Mouse (Mus musculus) monocyte, adult 5-6 weeks (primary cell): Measurements from ENCODE around the gene Wnt3a. TPM values are rescaled to one million over a fixed set of nuclear protein-coding genes. Genes with fewer than 3 reads are reported as not detected.
A peak's percentile ranks its signal among the peaks of the same experiment; 100 is the strongest.

Source experiments
- ATAC-seq: fragments of 153-309, 156-312 bp; replicated peaks from 2 replicates; pipeline ENCODE4 v1.8.0; 2017; ENCODE audit warnings: mild to moderate bottlenecking; ENCODE audit not compliant: low TSS enrichment, insufficient number of reproducible peaks, severe bottlenecking, poor library complexity, low FRiP score
- total RNA-seq: library from RNA; stranded (forward); fragments of 200-1000, 200-491, 200-594 nt; gene quantifications from 3 replicates; pipeline ENCODE4 v1.2.3, GENCODE M21; 2017

Wnt3a gene
- total RNA-seq, result not detected in 3 replicates

DNA sequence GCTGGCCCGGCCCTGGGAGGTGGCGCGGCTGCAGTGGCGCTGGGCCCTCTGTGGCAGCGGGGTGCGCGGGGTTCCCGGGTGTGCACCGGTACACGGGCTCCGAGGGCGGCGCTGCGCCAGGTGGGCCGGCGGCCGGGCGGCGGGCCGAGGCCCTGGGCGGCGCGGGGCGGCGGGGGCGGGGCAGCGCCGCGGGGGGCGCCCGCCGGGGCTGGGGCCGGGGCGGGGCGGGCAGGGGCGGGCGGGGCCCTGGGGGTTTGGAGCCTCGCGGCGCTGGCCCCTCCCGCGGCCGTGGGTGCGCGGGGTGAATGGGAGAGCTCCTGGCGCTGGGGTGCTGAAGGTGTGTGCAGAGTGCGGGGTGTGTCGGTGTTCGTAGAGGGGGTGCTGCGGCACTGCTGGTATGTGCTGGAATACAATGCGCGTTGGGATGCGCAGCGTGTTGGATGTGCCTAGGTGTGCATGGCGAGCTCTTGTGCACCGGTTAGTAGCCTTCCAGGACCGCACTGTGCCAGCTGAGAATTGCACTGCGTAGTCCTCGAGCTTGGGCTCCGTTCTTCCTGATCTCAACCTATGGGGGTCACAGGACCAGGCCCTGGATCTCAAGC lies at the start of gene Wnt3a:
Gene Wnt3a, minus strand, starts transcription at position 51 of the 602 bp plus-strand sequence.
- ATAC-seq, result no peak

- ATAC-seq, result no peak
These were observed 48.2 kb upstream of the Wnt3a start for GRCm38 (mm10) chr11:59338736-59339120.

DNA sequence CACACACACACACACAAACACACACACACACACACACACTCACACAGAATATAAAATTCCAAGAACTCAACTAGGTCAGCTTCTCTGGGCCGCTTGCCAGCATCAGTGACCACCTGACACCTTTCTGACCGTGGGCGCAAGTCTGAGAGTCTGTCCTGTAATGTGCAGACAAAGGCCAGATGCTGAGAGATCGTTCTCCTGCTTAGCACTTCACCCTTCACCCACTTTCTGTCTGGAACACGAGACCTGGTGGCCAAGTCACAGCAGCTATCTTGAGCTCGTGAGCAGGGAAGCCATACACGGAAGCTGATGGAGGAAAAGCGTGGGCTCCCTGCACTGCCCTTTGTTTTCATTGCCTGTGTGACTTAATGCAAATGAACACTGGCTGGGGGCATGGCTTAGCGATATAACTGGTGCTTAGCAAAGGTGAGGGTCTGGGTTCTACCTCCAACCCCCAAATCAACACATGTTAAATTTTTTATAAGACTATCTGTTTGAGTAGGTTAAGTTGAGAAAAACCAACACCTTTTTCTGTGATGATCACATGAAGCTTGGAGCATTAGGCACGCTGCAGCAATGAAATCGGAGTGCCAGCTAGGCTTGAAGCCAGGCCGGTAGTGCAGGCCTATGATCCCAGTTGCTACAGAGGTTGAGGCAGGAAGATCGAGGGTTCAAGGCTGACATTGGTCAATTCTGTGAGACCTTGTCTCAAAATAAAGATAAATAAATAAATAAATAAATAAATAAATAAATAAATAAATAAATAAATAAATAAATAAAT lies 47.6 kb upstream of the Wnt3a start:
- ATAC-seq, result no peak

DNA sequence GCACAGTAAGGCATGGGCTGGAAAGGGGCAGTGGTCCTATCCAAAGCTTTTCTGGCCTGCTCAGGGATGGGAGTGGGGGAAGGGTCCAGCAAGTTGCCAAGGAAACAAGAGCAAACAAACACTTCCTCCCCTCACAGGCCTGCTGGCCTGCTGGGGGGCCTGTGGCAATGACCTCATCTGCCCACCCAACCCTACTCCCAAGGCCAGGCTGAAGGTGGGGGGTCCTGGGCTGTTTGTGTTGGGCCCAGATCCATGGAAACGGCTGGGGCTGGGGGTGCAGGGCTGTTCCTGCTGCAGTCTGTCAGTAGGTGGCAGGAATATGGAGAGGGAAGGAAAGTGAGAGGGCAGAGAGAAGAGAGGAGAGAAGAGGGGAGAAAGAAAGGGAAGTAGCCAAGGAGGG lies 45.8 kb upstream of the Wnt3a start:
- no peak for ATAC-seq

GRCm38 (mm10) chr11:59335942-59336341 lies 45.4 kb upstream of the Wnt3a start:
- no peak for ATAC-seq

DNA sequence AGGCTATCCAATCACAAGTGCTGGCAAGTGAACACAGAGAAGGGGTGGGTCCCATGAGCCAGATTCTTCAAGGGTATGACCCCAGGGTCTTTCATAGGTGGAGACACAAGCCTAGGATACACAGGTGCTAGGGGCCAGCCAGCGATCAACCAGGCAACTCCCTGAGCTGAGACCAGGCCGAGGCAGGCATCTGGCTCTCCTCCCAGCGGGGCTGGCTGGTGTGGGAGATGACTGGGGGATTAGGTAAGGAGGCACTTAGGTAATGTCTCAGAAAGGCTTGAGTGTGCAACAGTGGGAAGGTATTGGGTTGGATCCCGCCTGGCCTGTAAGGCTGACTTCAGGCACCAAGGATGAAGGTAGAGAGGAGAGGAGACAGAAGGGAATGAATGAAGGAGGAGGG lies 44.6 kb upstream of the Wnt3a start:
- ATAC-seq, result no peak

- no peak for ATAC-seq
These were observed 42.4 kb upstream of the Wnt3a start for GRCm38 (mm10) chr11:59332938-59333337.

DNA sequence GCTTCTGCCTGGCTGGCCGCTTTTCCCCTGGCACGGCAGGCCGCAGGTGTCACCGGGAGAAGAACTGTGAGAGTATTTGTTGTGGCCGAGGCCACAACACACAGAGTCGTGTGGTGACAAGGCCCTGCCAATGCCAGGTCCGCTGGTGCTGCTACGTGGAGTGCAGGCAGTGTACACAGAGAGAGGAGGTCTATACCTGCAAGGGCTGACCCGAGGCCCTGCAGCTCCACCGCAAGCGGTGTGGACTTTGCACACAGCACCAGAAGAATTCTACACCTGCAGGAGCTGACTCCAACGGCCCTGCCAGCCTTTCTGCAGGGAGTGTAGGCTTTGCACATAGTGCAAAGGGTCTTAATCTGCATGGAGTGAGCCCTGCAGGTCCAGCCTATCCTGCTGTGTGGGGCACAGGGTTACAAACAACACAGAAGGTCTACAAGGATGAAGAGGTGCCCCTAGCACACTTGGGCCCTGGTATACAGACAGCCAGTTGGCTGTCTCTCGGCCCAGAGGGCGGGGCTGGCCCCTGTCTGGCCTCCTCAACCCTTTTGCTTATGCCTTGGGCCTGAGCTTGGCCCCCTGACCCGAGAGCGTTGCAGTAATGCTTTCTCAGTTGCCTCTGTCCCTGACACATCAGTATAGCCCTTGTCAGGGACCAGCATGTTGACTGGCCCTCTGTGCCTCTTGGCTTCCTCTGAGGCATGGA lies 40.8 kb upstream of the Wnt3a start:
- ATAC-seq, result no peak

GRCm38 (mm10) chr11:59330560-59330959 lies 40.0 kb upstream of the Wnt3a start:
- peak; percentile 49; the same call in 1 of the 2 replicates for ATAC-seq

GRCm38 (mm10) chr11:59329616-59330015 lies 39.1 kb upstream of the Wnt3a start:
- no peak for ATAC-seq

GRCm38 (mm10) chr11:59327625-59328024 lies 37.1 kb upstream of the Wnt3a start:
- no peak for ATAC-seq

DNA sequence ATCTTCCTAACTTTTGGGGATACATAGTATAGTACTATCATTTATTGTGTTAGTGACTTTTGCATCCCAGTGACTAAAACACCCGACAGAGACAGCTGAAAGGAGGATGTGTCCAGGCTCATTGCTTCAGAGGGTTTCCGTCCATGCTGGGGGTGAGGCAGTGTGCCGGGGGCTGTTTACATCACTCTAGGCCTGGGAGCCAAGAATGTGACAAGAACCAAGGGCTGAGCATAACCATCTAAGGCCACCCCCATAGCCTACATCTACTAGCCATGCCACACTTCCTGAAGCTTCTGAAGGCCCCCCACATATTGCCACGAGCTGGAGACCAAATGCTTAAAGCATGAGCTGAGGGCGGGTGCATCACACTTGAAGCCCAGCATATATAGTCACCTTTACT lies 34.2 kb upstream of the Wnt3a start:
- ATAC-seq, result no peak

DNA sequence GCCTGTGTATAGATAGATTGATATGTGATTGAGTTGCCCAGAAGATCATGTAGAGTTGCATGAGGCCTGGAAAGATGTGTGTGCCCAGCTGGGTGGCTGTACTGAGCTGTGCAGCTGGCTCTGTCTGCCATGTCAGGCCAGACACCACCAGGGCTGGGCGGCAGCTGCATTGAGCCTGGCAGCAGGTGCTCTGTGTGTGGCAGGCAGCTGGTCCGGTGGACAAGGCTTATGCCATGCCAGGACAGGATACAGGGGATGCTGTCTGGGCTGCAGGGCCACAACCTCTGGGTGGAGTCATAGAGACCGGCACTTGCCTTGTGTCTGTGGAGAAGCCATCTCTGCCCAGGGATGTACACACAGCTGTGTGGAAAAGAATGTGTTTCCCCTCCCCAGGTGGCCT lies 32.4 kb upstream of the Wnt3a start:
- no peak for ATAC-seq

DNA sequence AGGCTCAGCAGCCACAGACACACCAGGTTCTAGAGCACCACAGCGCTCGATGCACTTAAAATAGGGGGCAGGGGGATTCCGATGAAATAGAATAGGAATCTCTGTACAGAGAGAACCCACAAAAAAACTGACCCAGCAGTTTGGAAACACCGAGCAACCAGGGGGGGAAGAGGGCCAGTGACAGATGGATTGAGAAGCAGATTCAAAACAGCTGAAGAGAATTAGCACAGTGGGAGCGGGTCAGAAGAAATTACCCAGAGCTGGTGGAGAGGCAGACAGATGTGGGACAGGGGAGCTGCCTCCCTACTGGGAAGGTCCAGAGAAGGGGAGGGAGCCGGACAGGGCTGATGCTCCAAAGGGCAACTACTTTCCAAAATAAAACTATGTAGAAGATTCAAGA lies 26.0 kb upstream of the Wnt3a start:
- ATAC-seq, result no peak

GRCm38 (mm10) chr11:59313944-59314343 lies 23.4 kb upstream of the Wnt3a start:
- no peak for ATAC-seq

- ATAC-seq, result no peak
These were observed 22.7 kb upstream of the Wnt3a start for GRCm38 (mm10) chr11:59313029-59313811.

GRCm38 (mm10) chr11:59312501-59312900 lies 21.9 kb upstream of the Wnt3a start:
- no peak for ATAC-seq

DNA sequence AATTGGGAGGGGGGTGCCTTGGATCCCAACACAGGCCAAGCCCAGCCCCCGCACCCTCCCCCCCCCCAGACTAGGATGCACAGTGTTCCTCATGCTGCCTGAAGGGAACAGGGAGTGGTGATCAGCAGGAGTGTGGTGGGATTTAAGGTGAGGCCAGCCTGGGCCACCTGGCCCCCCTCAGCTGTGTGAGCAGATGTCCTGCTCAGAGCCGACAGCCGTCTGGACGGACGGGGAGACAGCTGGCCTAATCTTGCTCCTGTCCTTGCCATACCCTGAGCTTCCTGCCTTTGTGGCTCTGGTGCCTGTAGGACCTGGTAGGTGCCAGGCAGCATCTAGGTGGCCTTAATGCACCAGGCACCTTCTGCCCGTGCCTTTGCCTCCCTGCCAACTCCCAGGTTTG lies 21.5 kb upstream of the Wnt3a start:
- no peak for ATAC-seq

- ATAC-seq, result no peak
These were observed 19.4 kb upstream of the Wnt3a start for GRCm38 (mm10) chr11:59309976-59310375.
